Mouse (Mus musculus) liver, embryonic 12.5 days (tissue): ENCODE measurements around the gene Lpcat3. TPM values are rescaled to one million over a fixed set of nuclear protein-coding genes. Genes with fewer than 3 reads are reported as not detected.

Experiments
- ATAC-seq: fragments of 200-750 bp; cut with Nextera tagmentation; 2 replicates; pipeline ENCODE4 v1.8.0; 2017; ENCODE audit warnings: moderate number of reproducible peaks, mild to moderate bottlenecking, moderate library complexity
- H3K27ac ChIP-seq: fragments of 300-500 bp; sonication (generic); 2 replicates; pipeline ENCODE4 v1.5.1; 2016; ENCODE audit warnings: mild to moderate bottlenecking
- H3K27me3 ChIP-seq: fragments of 300-500 bp; sonication (generic); replicated peaks from 2 replicates; pipeline ENCODE4 v1.6.1; 2016; ENCODE audit warnings: mild to moderate bottlenecking, moderate library complexity
- H3K36me3 ChIP-seq: fragments of 300-500 bp; sonication (generic); 2 replicates; pipeline ENCODE4 v1.6.1; 2016; ENCODE audit warnings: mild to moderate bottlenecking, moderate library complexity
- H3K4me1 ChIP-seq: fragments of 300-500 bp; sonication (generic); 2 replicates; pipeline ENCODE4 v1.6.1; 2016
- H3K4me2 ChIP-seq: fragments of 300-500 bp; sonication (generic); 2 replicates; pipeline ENCODE4 v1.6.1; 2016; ENCODE audit warnings: mild to moderate bottlenecking, moderate library complexity
- H3K4me3 ChIP-seq: fragments of 300-500 bp; sonication (generic); 2 replicates; pipeline ENCODE4 v1.5.1; 2016; ENCODE audit warnings: mild to moderate bottlenecking, moderate library complexity
- H3K9ac ChIP-seq: fragments of 300-500 bp; sonication (generic); 2 replicates; pipeline ENCODE4 v1.6.1; 2016; ENCODE audit warnings: mild to moderate bottlenecking, moderate library complexity
- H3K9me3 ChIP-seq: fragments of 300-500 bp; sonication (generic); replicated peaks from 2 replicates; pipeline ENCODE4 v1.6.1; 2016; ENCODE audit warnings: mild to moderate bottlenecking, moderate library complexity
- WGBS: fragments of 180-500 bp; shearing (Covaris S2); methylation state at CpG from one replicate; pipeline ENCODE4 v1.1.7; 2016; ENCODE audit not compliant: insufficient replicate concordance; 5-methylcytosine and 5-hydroxymethylcytosine counted together
- polyA plus RNA-seq: library from polyadenylated mRNA; unstranded; fragments of >200 nt; fragmentation: Nextera tagmentation; extraction: Ambion mirVana; gene quantifications from 2 replicates; pipeline ENCODE4 v1.2.1, GENCODE M21; 2016

Gene Lpcat3
- polyA plus RNA-seq, 1 experiment from 2014 or later, result 67.1 TPM

DNA sequence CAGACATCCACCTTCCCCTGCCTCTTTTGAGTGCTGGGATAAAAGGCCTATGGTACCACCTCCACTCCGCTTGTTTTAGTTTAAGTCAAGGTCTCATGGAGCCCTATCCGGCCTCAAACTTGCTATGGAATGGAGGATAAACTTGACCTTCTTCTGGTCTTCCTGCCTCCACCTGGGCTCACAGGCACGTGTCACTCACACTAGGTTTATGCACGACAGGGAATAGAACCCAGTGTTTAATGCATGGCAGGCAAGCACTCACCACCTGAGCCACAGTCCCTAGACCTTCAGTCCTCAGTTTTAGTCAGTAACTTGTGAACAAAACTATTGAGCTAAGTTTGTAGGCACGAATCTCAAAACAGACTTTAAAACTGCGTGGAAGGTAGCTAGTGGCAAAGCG lies 68.2 kb downstream of the Lpcat3 start:
- Histone ChIP-seq H3K27ac (no peak overlapping the region), H3K9ac (no peak overlapping the region), H3K36me3 (peaks cover 16% of the 10 kb centered on the region), H3K9me3 (no peaks in the 10 kb centered on the region), H3K27me3 (no peaks in the 10 kb centered on the region), H3K4me1 (peaks cover 40% of the 10 kb centered on the region), H3K4me3 (no peak overlapping the region), H3K4me2 (peak overlapping the region; percentile 62)
- 79% methylated on average over 7 of the region's 7 CpGs for WGBS
- ATAC-seq, result no peak

DNA sequence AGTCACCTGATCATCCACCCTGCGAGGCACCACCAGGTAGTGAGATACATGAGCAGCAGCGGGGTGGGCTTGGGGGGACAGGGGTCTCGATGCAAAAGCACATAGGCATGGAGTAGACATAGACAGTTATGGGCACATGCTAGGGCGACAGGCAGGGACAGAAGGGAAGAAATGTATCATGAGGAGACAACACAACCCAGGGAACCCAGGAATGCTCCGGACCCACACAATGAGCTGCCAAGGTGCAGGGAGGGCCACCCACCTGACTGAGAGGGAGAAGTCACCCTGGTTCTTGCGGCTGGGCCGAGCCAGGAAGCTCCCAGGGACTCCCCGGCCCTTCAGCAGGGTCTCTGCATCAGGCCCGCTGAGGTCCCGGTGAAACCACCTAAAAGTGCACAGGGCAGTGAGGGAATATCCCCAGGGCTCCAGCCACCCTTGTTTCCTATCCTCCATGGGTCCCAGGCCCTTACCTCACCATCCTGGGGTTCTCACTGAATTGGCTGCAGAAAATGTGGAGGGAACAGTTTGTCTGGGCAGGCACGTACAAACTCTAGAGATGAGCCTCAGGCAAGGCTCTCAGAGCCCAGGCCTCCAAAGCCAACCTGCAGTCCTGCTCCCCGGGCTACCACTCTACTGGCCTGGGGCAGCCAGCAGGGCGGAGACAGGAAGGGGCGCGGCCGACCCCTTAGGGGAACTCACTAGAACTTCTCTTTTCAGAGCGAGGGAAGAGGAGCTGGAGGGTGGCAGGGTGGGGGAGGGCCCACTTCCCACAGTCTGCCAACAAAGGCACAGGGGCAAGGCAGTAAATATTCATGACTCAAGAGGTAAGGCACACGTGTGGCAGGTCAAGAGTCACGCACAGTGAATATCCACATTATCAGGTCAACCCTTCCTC lies 69.9 kb downstream of the Lpcat3 start:
- Histone ChIP-seq H3K9ac (peak overlapping the region; percentile 51), H3K4me1 (peaks cover 41% of the 10 kb centered on the region), H3K4me2 (peak overlapping the region; percentile 62), H3K27me3 (no peaks in the 10 kb centered on the region), H3K9me3 (no peaks in the 10 kb centered on the region), H3K4me3 (peak overlapping the region; percentile 52), H3K27ac (peak overlapping the region; percentile 63), H3K36me3 (peaks cover 8% of the 10 kb centered on the region; the same call in 1 of the 2 replicates)
- ATAC-seq, result peak; percentile 75
- WGBS, result 25% methylated on average over 19 of the region's 19 CpGs

DNA sequence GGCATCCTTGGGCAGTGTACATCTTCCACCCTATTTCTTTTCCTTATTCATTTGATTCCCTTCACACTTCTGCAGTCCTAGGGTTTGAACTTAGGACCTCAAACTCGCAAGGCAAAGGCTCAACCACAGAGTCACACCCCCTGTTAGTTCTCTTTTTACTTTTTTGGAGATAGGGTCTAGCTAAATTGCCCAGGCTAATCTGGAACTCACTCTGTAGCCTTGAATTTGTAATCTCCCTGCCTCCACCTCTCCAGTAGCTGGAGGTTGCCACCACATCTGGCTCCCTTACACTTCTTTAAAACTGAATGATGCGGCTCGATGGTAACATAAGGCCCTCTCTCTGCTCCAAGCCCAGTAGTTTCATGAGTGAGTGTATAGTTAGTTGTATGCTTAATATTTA lies 71.6 kb downstream of the Lpcat3 start:
- Histone ChIP-seq H3K9me3 (no peaks in the 10 kb centered on the region), H3K4me3 (no peak overlapping the region), H3K27ac (no peak overlapping the region), H3K27me3 (no peaks in the 10 kb centered on the region), H3K36me3 (no peaks in the 10 kb centered on the region), H3K9ac (no peak overlapping the region), H3K4me2 (no peak overlapping the region), H3K4me1 (peaks cover 58% of the 10 kb centered on the region)
- 60% methylated on average over 3 of the region's 3 CpGs for WGBS
- no peak for ATAC-seq

DNA sequence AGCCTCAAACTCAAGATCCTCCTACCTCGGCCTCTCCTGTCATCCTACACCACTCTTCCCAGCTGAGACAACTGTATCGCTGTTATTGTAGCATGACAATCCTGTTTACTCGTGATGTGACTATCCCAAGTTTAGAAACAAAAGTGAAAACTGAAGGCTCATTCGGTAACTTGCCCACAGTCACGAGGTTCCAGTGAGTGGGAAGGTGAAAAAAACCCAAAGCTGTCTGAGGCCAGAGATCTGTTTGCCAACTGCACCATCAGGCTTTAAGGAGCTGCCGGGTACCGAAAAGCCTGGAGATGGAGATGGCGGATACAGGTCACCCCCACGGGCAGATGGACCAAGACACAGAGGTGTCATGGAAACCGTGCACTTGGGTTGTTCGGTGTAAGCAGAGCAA lies 74.2 kb downstream of the Lpcat3 start:
- no peak overlapping the region for H3K9ac ChIP-seq
- no peak overlapping the region for H3K4me2 ChIP-seq
- no peak overlapping the region for H3K27ac ChIP-seq
- WGBS, result 85% methylated on average over 11 of the region's 11 CpGs
- no peak overlapping the region for H3K4me3 ChIP-seq
- no peak for ATAC-seq
- H3K4me1 ChIP-seq, result peaks cover 65% of the 10 kb centered on the region
- H3K36me3 ChIP-seq, result no peaks in the 10 kb centered on the region
- H3K9me3 ChIP-seq, result no peaks in the 10 kb centered on the region
- H3K27me3 ChIP-seq, result no peaks in the 10 kb centered on the region

DNA sequence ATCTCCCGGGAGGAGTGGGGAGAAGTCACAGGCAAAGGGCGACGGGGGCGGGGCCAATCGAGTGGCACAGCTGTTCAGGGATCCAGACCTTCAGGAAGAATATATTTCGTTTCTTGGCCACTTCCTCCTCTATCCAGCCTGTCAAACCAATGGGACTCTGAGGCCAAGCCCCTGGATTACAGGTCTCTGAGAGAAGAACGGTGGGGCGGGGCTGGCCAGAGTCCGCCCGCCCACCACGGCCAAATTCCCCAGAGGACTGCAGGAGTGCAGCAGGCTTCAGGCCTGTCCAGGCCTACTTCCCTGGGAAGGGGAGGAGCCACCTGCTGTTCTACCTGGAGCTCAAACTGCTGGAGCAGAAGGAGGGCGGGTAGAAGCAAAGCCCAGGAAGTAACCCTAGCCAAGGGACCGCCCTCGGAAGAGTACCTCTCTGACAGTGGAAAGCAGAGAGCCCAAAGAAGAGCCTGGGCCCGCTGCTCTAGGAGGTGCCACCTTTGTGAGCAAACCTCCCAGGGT lies 75.7 kb downstream of the Lpcat3 start, which contains the start of gene Ptpn6:
Gene Ptpn6 (minus strand): TSS at position 204 of the 513 bp plus-strand sequence.
- H3K4me2 ChIP-seq, result peak within 1 kb of the TSS; percentile 94
- ATAC-seq, result peak; percentile 6; the same call in 1 of the 2 replicates
- WGBS, result 24% methylated on average over 15 of the region's 15 CpGs
- H3K27me3 ChIP-seq, result no peaks in the 10 kb centered on the region
- peaks cover 3% of the 10 kb centered on the region; the same call in 1 of the 2 replicates for H3K36me3 ChIP-seq
- no peaks in the 10 kb centered on the region for H3K9me3 ChIP-seq
- peak within 1 kb of the TSS; percentile 13 for H3K4me3 ChIP-seq
- H3K27ac ChIP-seq, result peak within 1 kb of the TSS; percentile 98
- peak within 1 kb of the TSS; percentile 83 for H3K9ac ChIP-seq
- peaks cover 53% of the 10 kb centered on the region for H3K4me1 ChIP-seq

DNA sequence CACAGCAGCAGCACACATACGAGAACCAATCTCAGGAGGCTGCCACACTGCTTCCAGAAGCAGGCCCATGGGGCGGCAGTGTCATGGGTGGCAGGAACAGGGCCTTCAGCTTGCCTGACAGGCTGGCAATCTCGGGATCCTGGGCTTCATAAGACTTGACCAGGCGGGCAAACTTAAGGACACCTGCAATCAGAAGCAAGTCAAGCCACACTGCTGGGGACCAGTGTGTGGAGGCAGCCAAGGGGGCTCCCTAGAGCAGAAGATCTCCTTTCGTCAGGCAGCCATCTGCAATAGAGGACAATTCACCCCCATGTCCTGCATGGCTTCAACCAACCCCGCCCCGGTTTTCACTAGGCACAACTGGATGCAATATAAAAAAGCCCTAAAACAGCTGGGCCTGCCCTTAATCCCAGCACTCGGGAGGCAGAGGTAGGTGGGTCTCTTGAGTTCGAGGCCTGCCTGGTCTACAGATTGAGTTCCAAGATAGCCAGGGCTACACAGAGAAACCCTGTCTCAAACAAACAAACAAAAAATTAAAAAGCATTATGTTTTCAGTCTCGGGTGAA lies 76.5 kb downstream of the Lpcat3 start:
- peaks cover 3% of the 10 kb centered on the region; the same call in 1 of the 2 replicates for H3K36me3 ChIP-seq
- peak overlapping the region; percentile 65; the same call in 1 of the 2 replicates for H3K4me3 ChIP-seq
- no peaks in the 10 kb centered on the region for H3K9me3 ChIP-seq
- peak overlapping the region; percentile 98 for H3K27ac ChIP-seq
- no peaks in the 10 kb centered on the region for H3K27me3 ChIP-seq
- H3K4me2 ChIP-seq, result peak overlapping the region; percentile 94
- 68% methylated on average over 10 of the region's 10 CpGs for WGBS
- no peak for ATAC-seq
- peak overlapping the region; percentile 83; the same call in 1 of the 2 replicates for H3K9ac ChIP-seq
- peaks cover 45% of the 10 kb centered on the region for H3K4me1 ChIP-seq

DNA sequence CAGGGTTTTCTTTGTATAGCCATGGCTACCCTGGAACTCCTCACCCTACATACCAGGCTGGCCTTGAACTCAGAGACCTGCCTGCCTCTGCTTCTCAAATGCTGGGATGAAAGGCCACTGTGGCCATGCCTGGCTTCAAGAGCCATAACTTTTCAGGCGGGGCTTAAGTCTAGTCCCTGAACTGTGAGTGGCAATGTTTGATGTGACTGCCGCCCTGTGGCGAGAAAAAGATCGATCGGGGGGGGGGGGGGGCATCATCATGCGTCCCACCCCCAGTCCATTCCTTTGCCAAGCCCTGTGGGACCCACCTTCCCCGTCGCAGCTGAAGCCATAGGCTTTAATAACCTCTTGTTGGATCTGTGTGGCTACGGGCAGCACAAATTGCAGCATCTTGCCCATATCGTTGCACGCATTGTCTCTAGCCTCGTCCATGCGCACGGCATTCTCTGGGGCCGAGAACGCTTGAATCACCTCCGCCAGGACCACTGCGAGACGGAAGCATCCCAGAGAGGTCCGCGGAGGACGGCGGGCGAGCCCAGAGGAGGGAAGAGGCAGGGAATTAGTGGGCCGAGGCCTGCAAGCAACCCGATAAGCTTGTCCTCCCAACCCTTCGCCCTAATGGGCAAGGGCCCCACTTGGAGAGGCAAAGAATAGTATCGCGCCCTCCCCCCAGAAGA lies 77.5 kb downstream of the Lpcat3 start:
- peak; percentile 10; the same call in 1 of the 2 replicates for ATAC-seq
- peak overlapping the region; percentile 83 for H3K9ac ChIP-seq
- peak overlapping the region; percentile 65 for H3K4me3 ChIP-seq
- 0% methylated on average over 29 of the region's 29 CpGs for WGBS
- peak overlapping the region; percentile 94 for H3K4me2 ChIP-seq
- peaks cover 51% of the 10 kb centered on the region for H3K4me1 ChIP-seq
- no peaks in the 10 kb centered on the region for H3K27me3 ChIP-seq
- peak overlapping the region; percentile 98 for H3K27ac ChIP-seq
- H3K36me3 ChIP-seq, result peaks cover 3% of the 10 kb centered on the region; the same call in 1 of the 2 replicates
- no peaks in the 10 kb centered on the region for H3K9me3 ChIP-seq

DNA sequence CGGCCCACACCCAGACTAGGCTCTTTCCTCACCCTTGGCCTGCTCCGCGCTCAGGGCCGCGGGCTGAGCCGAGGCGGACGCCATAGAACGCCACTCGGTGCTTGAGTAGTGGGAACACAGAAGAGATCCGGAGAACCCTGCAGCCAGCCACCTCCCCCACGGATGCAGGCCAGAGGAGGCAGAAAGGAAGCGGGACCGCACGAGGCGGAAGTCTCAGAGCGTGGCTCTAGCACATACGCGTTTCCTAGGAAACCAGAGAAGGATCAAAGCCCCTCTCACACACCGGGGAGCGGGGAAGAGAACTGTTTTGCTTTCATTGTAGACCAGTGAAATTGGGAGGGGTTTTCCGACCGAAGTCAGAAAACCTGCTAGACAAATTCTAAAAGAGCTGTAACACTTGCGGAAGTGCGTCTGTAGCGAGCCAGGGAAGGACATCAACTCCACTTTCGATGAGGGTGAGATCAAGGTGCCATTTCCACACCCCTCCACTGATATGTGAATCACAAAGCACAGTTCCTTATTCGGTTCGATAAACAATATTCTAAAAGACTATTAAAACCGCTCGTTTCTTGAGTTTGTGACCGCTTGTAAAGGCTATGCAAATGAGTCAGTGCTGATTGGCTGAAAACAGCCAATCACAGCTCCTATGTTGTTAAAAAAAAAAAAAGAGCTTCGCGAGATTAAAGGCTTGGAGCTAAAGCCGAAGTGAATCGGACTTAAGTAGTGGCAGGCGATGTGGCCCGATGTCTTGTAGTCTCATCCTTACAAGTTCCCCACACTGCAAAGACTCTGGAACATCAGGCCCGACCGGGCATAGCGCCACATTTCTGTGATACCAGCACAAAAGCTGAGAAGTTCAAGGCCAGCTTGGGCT lies 78.3 kb downstream of the Lpcat3 start, which contains the start of gene Grcc10:
Gene Grcc10 (minus strand): TSS at position 487 of the 874 bp plus-strand sequence.
- Histone ChIP-seq H3K4me3 (peak within 1 kb of the TSS; percentile 65), H3K9ac (peak within 1 kb of the TSS; percentile 83), H3K4me2 (peak within 1 kb of the TSS; percentile 94), H3K4me1 (peaks cover 55% of the 10 kb centered on the region), H3K9me3 (no peaks in the 10 kb centered on the region), H3K36me3 (peaks cover 3% of the 10 kb centered on the region; the same call in 1 of the 2 replicates), H3K27ac (peak within 1 kb of the TSS; percentile 98), H3K27me3 (no peaks in the 10 kb centered on the region)
- ATAC-seq, result peak; percentile 84
- 1% methylated on average over 41 of the region's 41 CpGs for WGBS

DNA sequence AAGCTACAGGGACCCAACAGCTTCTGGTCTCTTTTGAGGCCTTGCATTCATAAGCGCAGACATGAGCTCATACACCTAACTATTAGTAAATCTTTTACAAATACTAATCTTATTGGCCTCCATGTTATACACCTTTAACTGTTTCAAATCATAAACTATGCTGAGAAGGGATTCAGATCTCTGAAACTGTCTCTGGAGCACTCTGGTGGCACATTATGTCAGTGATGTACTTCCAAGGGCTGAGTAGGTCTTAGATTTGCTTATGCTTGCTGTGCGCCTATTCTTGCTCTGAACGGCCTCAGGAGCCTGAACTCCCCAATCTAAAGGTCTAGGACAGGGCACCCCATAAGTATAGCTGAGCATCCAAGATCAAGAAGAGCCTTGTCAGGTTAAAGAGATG lies 79.0 kb downstream of the Lpcat3 start:
- no peak for ATAC-seq
- Histone ChIP-seq H3K27ac (peak overlapping the region; percentile 98), H3K4me1 (peaks cover 62% of the 10 kb centered on the region), H3K9me3 (no peaks in the 10 kb centered on the region), H3K9ac (peak overlapping the region; percentile 83), H3K27me3 (no peaks in the 10 kb centered on the region), H3K36me3 (peaks cover 3% of the 10 kb centered on the region; the same call in 1 of the 2 replicates), H3K4me2 (peak overlapping the region; percentile 94), H3K4me3 (peak overlapping the region; percentile 65)
- WGBS, result 74% methylated on average over 3 of the region's 3 CpGs

DNA sequence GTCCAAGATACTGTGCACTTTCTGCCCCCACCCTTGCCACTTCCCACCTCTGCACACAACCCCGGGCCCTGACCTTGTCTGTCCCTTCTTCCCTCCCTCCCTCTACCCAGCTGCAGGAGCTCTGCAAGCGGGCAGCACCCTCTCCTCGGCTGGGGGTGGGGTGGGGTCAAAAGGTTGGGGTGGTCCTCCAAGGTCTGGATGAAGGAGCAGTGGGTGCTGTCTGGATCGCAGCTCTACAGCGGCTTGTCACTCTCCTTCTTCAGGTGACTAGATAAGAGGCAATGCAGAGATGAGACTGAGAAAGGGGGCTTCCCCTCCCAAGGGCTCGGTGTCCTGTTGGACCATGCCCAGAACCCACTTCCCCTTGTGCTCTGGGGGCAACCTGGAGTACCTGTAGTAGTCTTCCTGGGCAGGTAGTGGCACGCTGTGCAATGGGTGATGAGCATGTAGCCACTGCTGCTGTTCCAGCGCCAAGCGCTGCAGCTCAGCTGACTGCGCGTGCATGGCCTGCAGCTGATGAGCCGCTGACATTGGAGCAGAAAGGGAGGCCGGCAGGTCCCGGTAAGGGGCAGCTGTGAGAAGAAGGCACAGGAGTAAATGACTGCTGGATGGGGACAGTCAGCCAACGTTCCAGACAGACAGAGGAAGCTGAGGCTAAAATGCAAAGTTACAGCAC lies 80.2 kb downstream of the Lpcat3 start:
- no peak for ATAC-seq
- no peak overlapping the region for H3K27ac ChIP-seq
- no peak overlapping the region for H3K4me3 ChIP-seq
- H3K27me3 ChIP-seq, result 0 out of 2 replicates have a peak, but pooled peaks cover 2% of the 10 kb centered on the region
- H3K9me3 ChIP-seq, result no peaks in the 10 kb centered on the region
- H3K4me1 ChIP-seq, result peaks cover 58% of the 10 kb centered on the region
- 84% methylated on average over 15 of the region's 15 CpGs for WGBS
- H3K9ac ChIP-seq, result no peak overlapping the region
- peaks cover 11% of the 10 kb centered on the region for H3K36me3 ChIP-seq
- no peak overlapping the region for H3K4me2 ChIP-seq
